Mouse (Mus musculus) Muller cell, postnatal 12 days (primary cell): ENCODE results near the gene Gm5580.
"Not testable (repeated sequence)": the region's sequence is repeated elsewhere in the genome, so short reads cannot be mapped to it uniquely, and the experiment has no call there.

Experiments used
- DNase-seq: peaks from one replicate; pipeline ENCODE4 v3.0.0-alpha.2; 2015; ENCODE audit errors: inconsistent ontology term

The Gm5580 gene

DNA sequence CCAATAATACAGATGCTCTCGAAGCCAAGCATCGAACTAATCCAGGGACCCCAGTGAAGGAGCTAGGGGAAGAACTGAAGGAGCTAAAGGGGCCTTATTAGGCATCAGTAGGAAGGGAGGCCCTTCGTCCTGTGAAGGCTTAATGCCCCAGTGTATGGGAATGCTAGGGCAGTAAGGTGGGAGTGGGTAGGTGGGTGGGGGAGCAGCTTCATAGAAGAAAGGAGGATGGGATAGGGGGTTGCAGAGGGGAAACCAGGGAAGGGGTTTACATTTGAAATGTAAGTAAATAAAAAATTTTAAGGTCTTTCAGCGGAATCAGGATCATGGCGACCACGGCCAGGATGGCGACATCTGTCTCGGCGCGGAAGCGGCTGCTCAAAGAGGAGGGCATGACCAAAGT lies at the start of gene Gm5580:
TSS of gene Gm5580 (plus strand) at position 301 of the 400 bp plus-strand sequence.
- not testable (repeated sequence) for DNase-seq

DNA sequence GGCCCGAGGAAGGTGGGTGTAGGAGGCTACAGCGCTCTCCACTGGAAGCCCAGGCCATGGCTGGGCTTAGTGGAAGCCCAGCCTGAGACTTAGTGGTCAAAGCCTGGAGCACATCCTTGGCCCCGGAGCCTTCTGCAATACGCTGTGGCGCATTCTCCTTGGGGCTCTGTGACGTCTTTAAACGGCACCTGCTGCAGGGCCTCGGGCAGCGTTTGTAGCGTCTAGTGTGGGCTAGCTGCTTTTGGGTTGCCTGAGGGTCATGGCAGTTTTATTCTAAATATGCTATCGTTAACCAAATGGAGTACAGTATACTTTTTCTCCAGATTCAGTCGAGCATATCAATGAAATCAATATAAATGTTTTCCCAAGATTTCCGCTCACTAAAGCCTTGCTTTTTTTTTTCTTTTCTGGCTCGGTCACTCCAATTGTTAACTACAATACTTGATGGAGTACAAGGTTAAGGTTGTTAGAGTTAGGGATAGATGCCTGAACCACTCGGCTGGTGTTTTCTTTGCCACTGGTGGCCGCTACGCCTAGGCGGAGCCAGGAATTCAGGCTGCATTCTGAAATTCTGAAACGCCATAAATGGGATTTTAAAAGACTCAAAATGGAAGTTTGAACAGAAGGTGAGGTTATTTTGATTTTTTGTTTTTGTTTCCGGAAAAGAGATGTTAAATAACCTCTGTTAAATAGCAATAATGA lies 44.5 kb upstream of the Gm5580 start, which contains the start of gene Olfr212:
TSS of gene Olfr212 (plus strand) at position 215 of the 702 bp plus-strand sequence.
- not testable (repeated sequence) for DNase-seq

DNA sequence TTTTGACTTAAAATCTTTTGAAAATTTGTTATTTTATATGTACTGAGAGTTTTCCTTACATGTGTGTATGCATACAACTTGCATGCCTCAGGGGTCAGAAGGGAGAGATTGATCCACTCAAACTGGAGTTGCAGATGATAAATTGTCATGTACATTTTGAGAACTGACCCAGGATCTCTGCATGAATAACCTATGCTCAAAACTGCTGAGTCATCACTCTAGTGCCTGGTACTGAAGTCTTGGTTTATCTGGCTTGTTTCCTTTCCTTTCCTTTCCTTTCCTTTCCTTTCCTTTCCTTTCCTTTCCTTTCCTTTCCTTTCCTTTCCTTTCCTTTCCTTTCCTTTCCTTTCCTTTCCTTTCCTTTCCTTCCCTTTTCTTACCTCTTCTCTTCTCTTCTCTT lies 36.1 kb upstream of the Gm5580 start:
- no peak for DNase-seq

DNA sequence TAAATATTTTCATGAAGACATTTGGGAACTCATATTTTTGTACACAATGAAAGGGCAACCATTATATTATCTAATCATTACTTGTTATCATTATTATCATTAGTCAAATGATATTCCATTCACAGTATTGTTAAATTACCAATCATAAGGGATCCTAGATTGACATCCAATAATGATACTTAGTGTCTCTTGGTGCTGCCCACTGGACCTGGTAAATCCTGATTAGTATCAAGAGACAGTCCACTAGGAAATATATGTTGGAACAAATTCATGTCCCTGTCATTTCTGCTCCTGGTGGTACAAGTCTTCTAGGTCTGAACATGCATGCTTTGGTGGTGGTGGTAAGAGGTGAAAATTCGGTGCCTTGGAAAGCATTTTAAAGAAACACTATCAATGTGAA lies 12.8 kb upstream of the Gm5580 start, which contains the start of gene Olfr213:
TSS of gene Olfr213 (plus strand) at position 301 of the 400 bp plus-strand sequence.
- DNase-seq = no peak

DNA sequence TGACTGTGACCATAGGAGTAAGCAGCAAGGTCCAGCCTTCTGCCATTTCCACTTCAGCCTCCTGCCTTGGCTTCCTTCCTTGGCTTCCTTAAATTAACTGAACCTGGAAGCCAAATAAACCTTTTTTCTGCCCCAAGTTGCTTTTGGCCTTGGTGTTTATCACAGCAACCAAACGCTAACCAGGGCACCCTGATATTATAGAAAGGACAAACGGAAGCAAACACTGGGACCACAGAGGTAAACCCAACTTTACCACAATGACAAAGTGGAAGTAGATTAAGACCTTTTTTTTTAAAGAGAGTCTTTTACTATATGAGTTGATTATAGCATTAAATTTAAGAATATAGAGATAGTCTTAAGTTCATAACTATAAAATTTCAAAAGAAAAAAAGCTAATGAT lies 8.4 kb upstream of the Gm5580 start:
- DNase-seq = no peak

DNA sequence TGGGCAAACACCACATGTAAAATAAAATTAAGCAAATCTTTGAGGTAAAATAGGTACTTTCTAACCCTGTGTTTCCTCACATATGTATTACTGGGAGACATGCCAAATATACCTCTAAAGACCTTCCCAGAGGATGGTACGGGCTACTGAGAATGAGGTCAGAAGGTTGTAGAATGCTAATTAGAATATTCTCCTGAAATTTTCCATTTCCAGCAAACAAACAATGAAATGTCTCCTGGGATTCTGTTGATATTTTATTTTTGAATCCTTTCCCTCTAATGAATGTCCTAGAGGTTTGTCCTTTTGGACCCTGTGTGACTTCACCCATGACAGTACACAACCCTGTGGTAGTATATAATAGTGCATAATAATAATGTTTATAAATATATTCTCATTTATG lies 3.0 kb downstream of the Gm5580 start, which contains the start of gene Olfr214:
TSS of gene Olfr214 (plus strand) at position 301 of the 400 bp plus-strand sequence.
- DNase-seq = no peak

DNA sequence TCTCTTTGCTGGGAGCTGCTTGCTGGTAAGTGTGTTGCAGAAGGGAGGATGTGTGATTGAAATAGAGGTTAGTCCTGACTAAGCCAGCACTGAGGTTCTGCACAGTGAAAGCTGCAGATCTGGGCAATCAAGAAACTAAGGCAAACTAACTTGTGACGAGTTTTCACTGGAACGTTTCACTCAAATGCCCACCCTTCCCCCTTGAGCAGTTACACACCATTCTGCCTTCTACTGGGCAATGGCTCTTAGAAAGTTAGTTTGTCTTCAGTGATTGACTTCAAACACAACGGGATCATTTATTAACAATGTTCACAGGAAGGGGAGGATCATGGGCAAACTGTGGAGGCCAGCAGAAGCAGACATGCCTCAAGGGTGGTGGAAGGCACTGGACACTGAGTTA lies 4.0 kb downstream of the Gm5580 start:
- DNase-seq = no peak

DNA sequence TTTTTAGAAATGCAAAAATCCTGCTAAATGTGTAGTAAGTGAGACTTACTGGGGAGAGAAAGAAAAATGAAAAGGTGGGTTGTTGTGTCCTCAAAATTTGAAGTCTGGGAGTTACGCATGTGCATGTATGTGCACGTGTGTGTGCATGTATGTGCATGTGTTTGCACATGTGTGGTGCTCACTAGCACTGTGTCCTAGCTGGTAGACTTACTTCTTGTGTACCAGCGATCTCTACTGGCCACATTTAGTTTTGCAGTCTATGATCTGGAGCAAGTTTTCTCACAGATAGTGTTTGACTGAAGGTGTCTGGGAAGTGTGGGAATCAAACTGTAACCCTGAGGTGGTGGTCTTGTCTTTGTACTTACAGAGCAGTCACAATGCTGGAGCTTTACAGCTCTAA lies 18.9 kb downstream of the Gm5580 start:
- DNase-seq = peak; percentile 7

DNA sequence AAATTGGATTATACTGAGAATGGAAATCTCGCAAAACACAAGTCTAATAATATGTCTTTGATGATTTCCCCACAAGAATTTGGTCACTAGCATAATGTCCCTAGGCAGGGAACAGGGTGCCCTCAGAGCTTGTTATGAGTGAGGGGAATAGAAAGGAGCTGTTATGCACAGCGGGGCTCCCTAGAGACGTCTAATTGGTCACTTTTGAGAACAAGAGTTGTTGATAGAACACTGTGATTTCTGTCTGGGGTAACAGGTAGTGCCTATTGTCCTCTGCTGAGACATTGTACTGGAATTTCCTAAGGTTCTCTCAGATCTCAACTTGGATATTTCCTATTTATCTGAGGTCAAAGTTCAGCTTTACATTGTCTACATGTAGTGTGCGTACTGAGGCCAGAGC lies 33.2 kb downstream of the Gm5580 start, which contains the start of gene Olfr215:
TSS of gene Olfr215 (minus strand) at position 101 of the 400 bp plus-strand sequence.
- peak; percentile 75 for DNase-seq

DNA sequence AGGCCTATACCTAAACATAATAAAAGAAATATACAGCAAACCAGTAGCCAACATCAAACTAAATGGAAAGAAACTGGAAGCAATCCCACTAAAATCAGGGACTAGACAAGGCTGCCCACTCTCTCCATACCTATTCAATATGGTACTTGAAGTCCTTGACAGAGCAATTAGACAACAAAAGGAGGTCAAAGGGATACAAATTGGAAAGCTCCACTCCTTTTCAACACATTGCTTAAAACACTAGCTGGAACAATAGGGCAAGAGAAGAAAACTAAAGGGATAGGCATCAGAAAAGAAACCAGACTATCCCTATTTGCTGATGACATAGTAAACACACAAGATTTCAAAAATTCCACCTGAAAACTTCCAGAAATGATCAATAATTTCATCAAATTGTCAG lies 50.0 kb downstream of the Gm5580 start:
- not testable (repeated sequence) for DNase-seq
